Comparison of ENCODE assay signal across 9 mouse cellular contexts in genomic region chr19:44146568-44146879, GRCm38 (mm10). TPM values are rescaled to one million over a fixed set of nuclear protein-coding genes. Genes with fewer than 3 reads are reported as not detected.
DNase-seq lines count a peak whose midpoint lies in the region; ATAC-seq and TF ChIP-seq lines count a peak whose summit lies in the region.
"Had no signal": no experiment of that assay in that cellular context is flagged by ENCODE, and none has a peak within 500 bp of the region (broad histone marks: within the 10 kb centered on the region; RNA-seq: fewer than 3 reads in every experiment).

No protein-coding gene starts in this region.

- no peak for TF ChIP-seq POLR2A in thymus, adult 2 months (IDR thresholded peaks at IDR 0.05; ENCODE audit: control insufficient read depth, extremely low read depth, insufficient read depth, low read length, poor library complexity)

- H3K4me1 ChIP-seq in thymus, adult 2 months (replicated peaks; ENCODE audit: control insufficient read depth, insufficient read depth, low read length) = peaks cover 9% of the 10 kb centered on the region
- peaks cover 22% of the 10 kb centered on the region for H3K4me1 ChIP-seq in liver, embryonic 12.5 days

- 62% methylated on average over 9 of the region's 9 CpGs for WGBS in thymus, adult 2 months
- 59% methylated on average over 9 of the region's 9 CpGs for WGBS in liver, embryonic 12.5 days (ENCODE audit: insufficient replicate concordance)

- peak overlapping the region; percentile 90 for H3K4me2 ChIP-seq in liver, embryonic 12.5 days

- peak overlapping the region; percentile 93 for H3K4me3 ChIP-seq in gastrocnemius, adult 2 months
- peak overlapping the region; percentile 72 for H3K4me3 ChIP-seq in thymus, adult 2 months (ENCODE audit: control insufficient read depth, insufficient read depth, low read length)
- peak overlapping the region; percentile 78 for H3K4me3 ChIP-seq in liver, embryonic 12.5 days

- no peaks in the 10 kb centered on the region for H3K27me3 ChIP-seq in thymus, adult 2 months (ENCODE audit: control insufficient read depth, insufficient read depth, low read length)
- peaks cover 8% of the 10 kb centered on the region for H3K27me3 ChIP-seq in liver, embryonic 12.5 days (replicated peaks)

- peak; percentile 53; the same call in 1 of the 2 replicates for ATAC-seq in liver, embryonic 12.5 days

- no peaks in the 10 kb centered on the region for H3K9me3 ChIP-seq in liver, embryonic 12.5 days (replicated peaks)

- peak overlapping the region; percentile 78 for H3K27ac ChIP-seq in gastrocnemius, adult 2 months
- H3K27ac ChIP-seq in thymus, adult 2 months (ENCODE audit: control insufficient read depth, insufficient read depth, low read length) = no peak overlapping the region
- H3K27ac ChIP-seq in liver, embryonic 12.5 days = no peak overlapping the region

- H3K36me3 ChIP-seq in thymus, adult 2 months (ENCODE audit: control insufficient read depth, insufficient read depth, low read length) = peaks cover 15% of the 10 kb centered on the region
- peaks cover 29% of the 10 kb centered on the region for H3K36me3 ChIP-seq in liver, embryonic 12.5 days

- DNase-seq in gastrocnemius, adult 2 months = no peak
- DNase-seq in gastrocnemius, adult 18-20 months (ENCODE audit: low spot score) = no peak
- DNase-seq in thymus, adult 2 months = no peak
- no peak for DNase-seq in thymus, postnatal 0 days (ENCODE audit: low spot score)
- DNase-seq in embryo, embryonic 10 days (ENCODE audit: low spot score) = no peak
- no peak for DNase-seq in layer of hippocampus, adult 9-11 months
- no peak for DNase-seq in ovary, postnatal 36 days (ENCODE audit: low spot score)

- intact Hi-C loops in gastrocnemius, adult 2 months (cut with DNase I) = no loop called here

- H3K9ac ChIP-seq in liver, embryonic 12.5 days = peak overlapping the region; percentile 76; the same call in 1 of the 2 replicates

- no peak for TF ChIP-seq CTCF in gastrocnemius, adult 2 months (IDR thresholded peaks at IDR 0.05)
- TF ChIP-seq CTCF in thymus, adult 2 months (IDR thresholded peaks at IDR 0.05; ENCODE audit: borderline replicate concordance, control insufficient read depth, extremely low read depth, insufficient read depth, low read length, poor library complexity) = no peak

RNA-seq across cellular contexts. Expression of gene Bloc1s2, which starts 0.3 kb away (rescaled TPM):
- total RNA-seq in gastrocnemius, adult 2 months (2021) = 10 to 100 TPM; 12.9 to 14.3 TPM
- 10 to 100 TPM; 10.5 to 15.4 TPM for total RNA-seq in gastrocnemius, adult 18-20 months (2021)
- 35.5 and 44.4 TPM in 2 replicates for polyA plus RNA-seq in thymus, adult 2 months (2012; rRNA removed)
- 121 and 128 TPM in 2 replicates for polyA plus RNA-seq in thymus, postnatal 0 days (2015; fragmentation: Nextera tagmentation; extraction: Ambion mirVana)
- 54.7 and 61.6 TPM in 2 replicates for polyA plus RNA-seq in liver, embryonic 12.5 days (2016; fragmentation: Nextera tagmentation; extraction: Ambion mirVana)

RNA-seq across cellular contexts. Expression of gene Cwf19l1, which starts 10.8 kb away (rescaled TPM):
- 1 to 10 TPM; 5.8 to 8.1 TPM for total RNA-seq in gastrocnemius, adult 2 months (2021)
- total RNA-seq in gastrocnemius, adult 18-20 months (2021) = 1 to 10 TPM; 5.1 to 7.4 TPM
- 9.3 and 11.8 TPM in 2 replicates for polyA plus RNA-seq in thymus, adult 2 months (2012; rRNA removed)
- 37.6 and 38.8 TPM in 2 replicates for polyA plus RNA-seq in thymus, postnatal 0 days (2015; fragmentation: Nextera tagmentation; extraction: Ambion mirVana)
- 25.3 and 26.3 TPM in 2 replicates for polyA plus RNA-seq in liver, embryonic 12.5 days (2016; fragmentation: Nextera tagmentation; extraction: Ambion mirVana)

RNA-seq across cellular contexts. Expression of gene Chuk, which starts 39.2 kb away (rescaled TPM):
- total RNA-seq in gastrocnemius, adult 2 months (2021) = 10 to 100 TPM; 16.0 to 17.5 TPM
- total RNA-seq in gastrocnemius, adult 18-20 months (2021) = 10 to 100 TPM; 12.0 to 16.3 TPM
- 23.6 and 26.4 TPM in 2 replicates for polyA plus RNA-seq in thymus, adult 2 months (2012; rRNA removed)
- 35.4 and 42.2 TPM in 2 replicates for polyA plus RNA-seq in thymus, postnatal 0 days (2015; fragmentation: Nextera tagmentation; extraction: Ambion mirVana)
- 30.5 and 30.8 TPM in 2 replicates for polyA plus RNA-seq in liver, embryonic 12.5 days (2016; fragmentation: Nextera tagmentation; extraction: Ambion mirVana)

RNA-seq across cellular contexts. Expression of gene Pkd2l1, which starts 45.7 kb away (rescaled TPM):
- total RNA-seq in gastrocnemius, adult 2 months (2021) = not detected
- not detected for total RNA-seq in gastrocnemius, adult 18-20 months (2021)
- 0.22 and 0.31 TPM in 2 replicates for polyA plus RNA-seq in thymus, adult 2 months (2012; rRNA removed)
- polyA plus RNA-seq in thymus, postnatal 0 days (2015; fragmentation: Nextera tagmentation; extraction: Ambion mirVana) = 0.10 and 0.16 TPM in 2 replicates
- polyA plus RNA-seq in liver, embryonic 12.5 days (2016; fragmentation: Nextera tagmentation; extraction: Ambion mirVana) = not detected in 2 replicates
- total RNA-seq: neutrophil, adult 5-6 weeks had no signal

RNA-seq across cellular contexts. Expression of gene Scd3, which starts 56.5 kb away (rescaled TPM):
- total RNA-seq in gastrocnemius, adult 2 months (2021) = not detected
- not detected for total RNA-seq in gastrocnemius, adult 18-20 months (2021)
- polyA plus RNA-seq in thymus, adult 2 months (2012; rRNA removed) = 0.17 and 0.23 TPM in 2 replicates
- polyA plus RNA-seq in thymus, postnatal 0 days (2015; fragmentation: Nextera tagmentation; extraction: Ambion mirVana) = 0.15 and 0.29 TPM in 2 replicates
- 0.29 TPM in 1 of 2 replicates, not detected in the other for polyA plus RNA-seq in liver, embryonic 12.5 days (2016; fragmentation: Nextera tagmentation; extraction: Ambion mirVana)
- total RNA-seq: neutrophil, adult 5-6 weeks had no signal
